13 mouse cellular contexts compared by ENCODE assay signal in genomic region chr11:99044306-99044705, GRCm38 (mm10). TPM values are rescaled to one million over a fixed set of nuclear protein-coding genes. Genes with fewer than 3 reads are reported as not detected.
DNase-seq lines count a peak whose midpoint lies in the region; ATAC-seq and TF ChIP-seq lines count a peak whose summit lies in the region.
"Had no signal": no experiment of that assay in that cellular context is flagged by ENCODE, and none has a peak within 500 bp of the region (broad histone marks: within the 10 kb centered on the region; RNA-seq: fewer than 3 reads in every experiment).

No protein-coding gene starts in this region.

- no peak for ATAC-seq in hindbrain, embryonic 14.5 days (ENCODE audit: low FRiP score)
- ATAC-seq in hindbrain, embryonic 16.5 days = no peak
- ATAC-seq in heart, embryonic 11.5 days (replicated peaks; ENCODE audit: insufficient number of reproducible peaks, low FRiP score, low TSS enrichment) = no peak
- no peak for ATAC-seq in kidney, embryonic 15.5 days (replicated peaks; ENCODE audit: low FRiP score)
- peak; percentile 36 for ATAC-seq in liver, embryonic 14.5 days (ENCODE audit: insufficient read depth)

- TF ChIP-seq EP300 in liver, embryonic 14.5 days (IDR thresholded peaks at IDR 0.05; ENCODE audit: low read depth) = no peak

- no peak overlapping the region for H3K27ac ChIP-seq in hindbrain, embryonic 14.5 days
- no peak overlapping the region for H3K27ac ChIP-seq in hindbrain, embryonic 16.5 days (ENCODE audit: low read depth, low read length)
- no peak overlapping the region for H3K27ac ChIP-seq in heart, embryonic 11.5 days (ENCODE audit: low read depth, low read length)
- H3K27ac ChIP-seq in kidney, embryonic 15.5 days = peak overlapping the region; percentile 59
- no peak overlapping the region for H3K27ac ChIP-seq in liver, embryonic 14.5 days
- no peak overlapping the region for H3K27ac ChIP-seq in layer of hippocampus, adult 2 months

- no peaks in the 10 kb centered on the region for H3K9me3 ChIP-seq in hindbrain, embryonic 14.5 days (ENCODE audit: control insufficient read depth, low read length)
- no peaks in the 10 kb centered on the region for H3K9me3 ChIP-seq in hindbrain, embryonic 16.5 days (ENCODE audit: control insufficient read depth, low read length)
- no peaks in the 10 kb centered on the region for H3K9me3 ChIP-seq in heart, embryonic 11.5 days (replicated peaks; ENCODE audit: control insufficient read depth, low read length)
- no peaks in the 10 kb centered on the region for H3K9me3 ChIP-seq in kidney, embryonic 15.5 days (replicated peaks)
- no peaks in the 10 kb centered on the region for H3K9me3 ChIP-seq in liver, embryonic 14.5 days (ENCODE audit: control insufficient read depth, low read length)

- H3K4me2 ChIP-seq in hindbrain, embryonic 14.5 days (replicated peaks) = 0 out of 2 replicates have a peak overlapping the region, but pooled peaks have one; percentile 6
- H3K4me2 ChIP-seq in hindbrain, embryonic 16.5 days (ENCODE audit: low read length) = no peak overlapping the region
- peak overlapping the region; percentile 43 for H3K4me2 ChIP-seq in heart, embryonic 11.5 days
- peak overlapping the region; percentile 44 for H3K4me2 ChIP-seq in kidney, embryonic 15.5 days
- peak overlapping the region; percentile 46 for H3K4me2 ChIP-seq in liver, embryonic 14.5 days (ENCODE audit: low read depth)

- no peak for TF ChIP-seq CTCF in liver, embryonic 14.5 days (IDR thresholded peaks at IDR 0.05; ENCODE audit: low read depth)
- no peak for TF ChIP-seq CTCF in layer of hippocampus, adult 2 months (conservative IDR thresholded peaks at IDR 0.05)

- no peaks in the 10 kb centered on the region for H3K27me3 ChIP-seq in hindbrain, embryonic 14.5 days (ENCODE audit: control insufficient read depth, insufficient read depth, low read length)
- no peaks in the 10 kb centered on the region for H3K27me3 ChIP-seq in hindbrain, embryonic 16.5 days (replicated peaks; ENCODE audit: control insufficient read depth, insufficient read depth, low read length)
- H3K27me3 ChIP-seq in heart, embryonic 11.5 days (ENCODE audit: control insufficient read depth, insufficient read depth, low read length) = no peaks in the 10 kb centered on the region
- no peaks in the 10 kb centered on the region for H3K27me3 ChIP-seq in kidney, embryonic 15.5 days
- H3K27me3 ChIP-seq in liver, embryonic 14.5 days (ENCODE audit: control insufficient read depth, insufficient read depth, low read length) = peaks cover 37% of the 10 kb centered on the region

- H3K4me1 ChIP-seq in hindbrain, embryonic 14.5 days (replicated peaks; ENCODE audit: control insufficient read depth, insufficient read depth, low read length) = peaks cover 25% of the 10 kb centered on the region
- peaks cover 23% of the 10 kb centered on the region for H3K4me1 ChIP-seq in hindbrain, embryonic 16.5 days (ENCODE audit: control insufficient read depth, insufficient read depth, low read depth, low read length)
- peaks cover 31% of the 10 kb centered on the region for H3K4me1 ChIP-seq in heart, embryonic 11.5 days (ENCODE audit: control insufficient read depth, insufficient read depth, low read length)
- H3K4me1 ChIP-seq in kidney, embryonic 15.5 days = peaks cover 73% of the 10 kb centered on the region
- H3K4me1 ChIP-seq in liver, embryonic 14.5 days (replicated peaks; ENCODE audit: control insufficient read depth in 2 of 2, insufficient read depth in 2 of 2, low read length in 1 of 2) = peaks cover 0 to 14% of the 10 kb centered on the region in 2 experiments; a peak in 2 of 4 replicates

- H3K36me3 ChIP-seq in hindbrain, embryonic 14.5 days (replicated peaks; ENCODE audit: control insufficient read depth, insufficient read depth) = no peaks in the 10 kb centered on the region
- no peaks in the 10 kb centered on the region for H3K36me3 ChIP-seq in hindbrain, embryonic 16.5 days (ENCODE audit: control insufficient read depth, insufficient read depth, low read length)
- H3K36me3 ChIP-seq in heart, embryonic 11.5 days (ENCODE audit: control insufficient read depth, insufficient read depth, low read length) = peaks cover 11% of the 10 kb centered on the region
- peaks cover 40% of the 10 kb centered on the region for H3K36me3 ChIP-seq in kidney, embryonic 15.5 days
- H3K36me3 ChIP-seq in liver, embryonic 14.5 days (replicated peaks; ENCODE audit: control insufficient read depth, insufficient read depth, low read depth) = no peaks in the 10 kb centered on the region; the same call in 1 of the 2 replicates

- 88% methylated on average over 5 of the region's 5 CpGs for WGBS in hindbrain, embryonic 14.5 days
- 90% methylated on average over 5 of the region's 5 CpGs for WGBS in hindbrain, embryonic 16.5 days
- 75% methylated on average over 5 of the region's 5 CpGs for WGBS in heart, embryonic 11.5 days (ENCODE audit: insufficient replicate concordance)
- 27% methylated on average over 5 of the region's 5 CpGs for WGBS in kidney, embryonic 15.5 days
- 66% methylated on average over 5 of the region's 5 CpGs for WGBS in liver, embryonic 14.5 days (ENCODE audit: insufficient replicate concordance)

- no peak for DNase-seq in hindbrain, embryonic 14.5 days (ENCODE audit: low spot score)
- DNase-seq in liver, embryonic 14.5 days (ENCODE audit: low read depth in 3 of 3, low spot score in 3 of 3) = peak in 1 of 3 experiments; percentile 32
- DNase-seq in ovary, adult 18-20 months (ENCODE audit: low spot score) = no peak
- no peak for DNase-seq in layer of hippocampus, adult 11-12 months (ENCODE audit: low spot score)
- no peak for DNase-seq in layer of hippocampus, adult 2 months (ENCODE audit: low spot score in 2 of 2)
- DNase-seq: adrenal gland, postnatal 36 days; cerebellum, postnatal 36 days; right cerebral cortex, postnatal 4 days had no signal

- H3K4me3 ChIP-seq in hindbrain, embryonic 14.5 days (replicated peaks; ENCODE audit: low read length) = no peak overlapping the region
- no peak overlapping the region for H3K4me3 ChIP-seq in hindbrain, embryonic 16.5 days (ENCODE audit: low read length)
- 0 out of 2 replicates have a peak overlapping the region, but pooled peaks have one; percentile 8 for H3K4me3 ChIP-seq in heart, embryonic 11.5 days (ENCODE audit: low read depth, low read length)
- peak overlapping the region; percentile 20 for H3K4me3 ChIP-seq in kidney, embryonic 15.5 days (replicated peaks)
- no peak overlapping the region for H3K4me3 ChIP-seq in liver, embryonic 14.5 days (ENCODE audit: insufficient read depth in 1 of 2, low read depth in 2 of 2, low read length in 2 of 2)
- H3K4me3 ChIP-seq in layer of hippocampus, adult 2 months = no peak overlapping the region
- H3K4me3 ChIP-seq: myocyte had no signal

- H3K9ac ChIP-seq in hindbrain, embryonic 14.5 days = no peak overlapping the region
- H3K9ac ChIP-seq in hindbrain, embryonic 16.5 days (ENCODE audit: low read depth, low read length) = no peak overlapping the region
- no peak overlapping the region for H3K9ac ChIP-seq in heart, embryonic 11.5 days (ENCODE audit: low read depth, low read length)
- no peak overlapping the region for H3K9ac ChIP-seq in kidney, embryonic 15.5 days
- H3K9ac ChIP-seq in liver, embryonic 14.5 days (replicated peaks) = no peak overlapping the region

RNA-seq across cellular contexts. Expression of gene Igfbp4, which starts 3.3 kb away (rescaled TPM):
- 127 and 142 TPM in 2 replicates for polyA plus RNA-seq in hindbrain, embryonic 14.5 days (2014; fragmentation: Nextera tagmentation; extraction: Ambion mirVana)
- polyA plus RNA-seq in hindbrain, embryonic 16.5 days (2015; fragmentation: Nextera tagmentation; extraction: Ambion mirVana) = 120 and 161 TPM in 2 replicates
- 284 and 289 TPM in 2 replicates for polyA plus RNA-seq in heart, embryonic 11.5 days (2014; fragmentation: Nextera tagmentation; extraction: Ambion mirVana)
- 644 and 695 TPM in 2 replicates for polyA plus RNA-seq in kidney, embryonic 15.5 days (2015; fragmentation: Nextera tagmentation; extraction: Ambion mirVana)
- 60.6 and 71.4 TPM in 2 replicates for polyA plus RNA-seq in liver, embryonic 14.5 days (2012; rRNA removed)
- 115 and 123 TPM in 2 replicates for polyA plus RNA-seq in liver, embryonic 14.5 days (2014; fragmentation: Nextera tagmentation; extraction: Ambion mirVana)
- 10 to 100 TPM; 69.4 to 71.9 TPM for total RNA-seq in layer of hippocampus, adult 2 months (2021)

RNA-seq across cellular contexts. Expression of gene Top2a, which starts 20.3 kb away (rescaled TPM):
- polyA plus RNA-seq in hindbrain, embryonic 14.5 days (2014; fragmentation: Nextera tagmentation; extraction: Ambion mirVana) = 34.2 and 42.4 TPM in 2 replicates
- polyA plus RNA-seq in hindbrain, embryonic 16.5 days (2015; fragmentation: Nextera tagmentation; extraction: Ambion mirVana) = 33.1 and 44.9 TPM in 2 replicates
- 220 and 244 TPM in 2 replicates for polyA plus RNA-seq in heart, embryonic 11.5 days (2014; fragmentation: Nextera tagmentation; extraction: Ambion mirVana)
- 249 and 256 TPM in 2 replicates for polyA plus RNA-seq in kidney, embryonic 15.5 days (2015; fragmentation: Nextera tagmentation; extraction: Ambion mirVana)
- polyA plus RNA-seq in liver, embryonic 14.5 days (2012; rRNA removed) = 57.7 and 108 TPM in 2 replicates
- 197 and 214 TPM in 2 replicates for polyA plus RNA-seq in liver, embryonic 14.5 days (2014; fragmentation: Nextera tagmentation; extraction: Ambion mirVana)
- 1 to 10 TPM; 1.7 to 3.0 TPM for total RNA-seq in layer of hippocampus, adult 2 months (2021)

RNA-seq across cellular contexts. Expression of gene Tns4, which starts 44.8 kb away (rescaled TPM):
- polyA plus RNA-seq in hindbrain, embryonic 14.5 days (2014; fragmentation: Nextera tagmentation; extraction: Ambion mirVana) = 0.20 TPM in 1 of 2 replicates, not detected in the other
- 0.16 TPM in 2 replicates for polyA plus RNA-seq in hindbrain, embryonic 16.5 days (2015; fragmentation: Nextera tagmentation; extraction: Ambion mirVana)
- polyA plus RNA-seq in heart, embryonic 11.5 days (2014; fragmentation: Nextera tagmentation; extraction: Ambion mirVana) = 0.13 TPM in 1 of 2 replicates, not detected in the other
- polyA plus RNA-seq in kidney, embryonic 15.5 days (2015; fragmentation: Nextera tagmentation; extraction: Ambion mirVana) = 0.29 and 0.32 TPM in 2 replicates
- polyA plus RNA-seq in liver, embryonic 14.5 days (2012; rRNA removed) = 0.36 and 0.42 TPM in 2 replicates
- polyA plus RNA-seq in liver, embryonic 14.5 days (2014; fragmentation: Nextera tagmentation; extraction: Ambion mirVana) = 0.09 and 0.33 TPM in 2 replicates
- total RNA-seq in layer of hippocampus, adult 2 months (2021) = not detected
- total RNA-seq: gastrocnemius, postnatal 36 days had no signal

Comparison
In these comparisons a context has a peak if more than half of its experiments do, and no peak if none do; other contexts are left out.
1. H3K4me3 ChIP-seq: peak in heart, embryonic 11.5 days (single experiment) and kidney, embryonic 15.5 days (single experiment); none in hindbrain, embryonic 14.5 days (single experiment), hindbrain, embryonic 16.5 days (single experiment), liver, embryonic 14.5 days (0 of 2) and layer of hippocampus, adult 2 months (single experiment).